ENCODE assay signal across 8 mouse cellular contexts in the genomic region with DNA sequence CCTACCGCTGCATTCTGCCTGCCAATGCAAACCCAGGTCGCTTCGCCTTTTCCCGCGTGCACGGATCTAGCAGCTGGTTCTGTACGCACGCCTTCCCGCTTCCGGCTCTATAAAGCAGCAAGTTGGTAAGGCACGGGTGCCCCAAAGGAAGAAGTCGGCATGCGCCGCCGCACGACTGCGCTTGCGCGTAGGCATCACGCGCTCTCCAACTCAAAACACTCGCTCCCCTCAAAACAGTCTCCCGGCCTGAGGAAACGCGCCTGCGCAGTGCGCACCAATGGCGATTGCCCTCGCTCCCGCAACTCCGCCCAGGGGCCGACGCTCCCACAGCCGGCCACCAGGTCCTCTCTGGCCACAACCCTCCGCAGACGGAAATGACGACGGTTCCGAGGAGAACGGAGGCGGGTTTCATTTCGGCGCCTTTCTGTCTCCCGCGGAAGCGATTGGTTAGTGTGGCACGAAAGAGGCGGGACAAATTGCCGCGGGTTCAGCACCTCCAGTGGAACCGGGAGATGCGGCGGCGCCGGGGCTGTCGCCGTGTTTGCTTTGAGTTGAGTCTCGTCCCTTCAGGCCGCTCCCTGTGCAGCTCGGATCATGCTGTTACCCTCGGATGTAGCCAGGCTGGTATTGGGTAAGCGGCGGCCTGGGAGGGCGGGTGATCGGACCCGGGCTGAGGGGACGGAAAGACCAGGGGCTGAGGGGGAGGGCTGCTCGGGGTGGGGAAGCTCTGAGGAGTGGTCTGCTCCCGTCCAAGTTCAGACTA. TPM values are rescaled to one million over a fixed set of nuclear protein-coding genes. Genes with fewer than 3 reads are reported as not detected.
DNase-seq lines count a peak whose midpoint lies in the region; ATAC-seq lines count a peak whose summit lies in the region.

Atm (minus strand) TSS at position 183 of the 763 bp plus-strand sequence.
Npat (plus strand) TSS at position 490 of the 763 bp plus-strand sequence.

- no peaks in the 10 kb centered on the region for H3K27me3 ChIP-seq in hindbrain, embryonic 14.5 days (ENCODE audit: control insufficient read depth, insufficient read depth, low read length)

- no peaks in the 10 kb centered on the region for H3K9me3 ChIP-seq in hindbrain, embryonic 14.5 days (ENCODE audit: control insufficient read depth, low read length)

- H3K4me2 ChIP-seq in hindbrain, embryonic 14.5 days (replicated peaks): peak within 1 kb of the TSS; percentile 95

- H3K4me3 ChIP-seq in hindbrain, embryonic 14.5 days (replicated peaks; ENCODE audit: low read length): peak within 1 kb of the TSS; percentile 62

- peaks cover 4% of the 10 kb centered on the region; the same call in 1 of the 2 replicates for H3K36me3 ChIP-seq in hindbrain, embryonic 14.5 days (replicated peaks; ENCODE audit: control insufficient read depth, insufficient read depth)

- WGBS in hindbrain, embryonic 14.5 days: under 1% methylated on average over 69 of the region's 69 CpGs

- peaks cover 12% of the 10 kb centered on the region for H3K4me1 ChIP-seq in hindbrain, embryonic 14.5 days (replicated peaks; ENCODE audit: control insufficient read depth, insufficient read depth, low read length)

- H3K27ac ChIP-seq in hindbrain, embryonic 14.5 days: peak within 1 kb of the TSS; percentile 88

- ATAC-seq in hindbrain, embryonic 14.5 days (ENCODE audit: low FRiP score): peak; percentile 100

- peak; percentile 99 for DNase-seq in R1 (ENCODE audit: low read depth, low spot score)
- peak; percentile 99 to 100 for DNase-seq in cerebellum, postnatal 25 days
- DNase-seq in frontal cortex, postnatal 25 days (ENCODE audit: low spot score in 2 of 2): peak; percentile 97 to 99
- peak; percentile 100 for DNase-seq in hindbrain, embryonic 14.5 days (ENCODE audit: low spot score)
- DNase-seq in layer of hippocampus, postnatal 36 days: peak; percentile 100
- DNase-seq in lung, postnatal 36 days: peak; percentile 99
- DNase-seq in retina, postnatal 1 day: peak; percentile 100
- DNase-seq in urinary bladder, adult 18-20 months (ENCODE audit: low spot score in 2 of 2): peak; percentile 93 to 99

- H3K9ac ChIP-seq in hindbrain, embryonic 14.5 days: peak within 1 kb of the TSS; percentile 82

RNA-seq across cellular contexts. Expression of gene Atm, which starts in this region (rescaled TPM):
- 10.2 and 12.9 TPM in 2 replicates for polyA plus RNA-seq in hindbrain, embryonic 14.5 days (2014; fragmentation: Nextera tagmentation; extraction: Ambion mirVana)
- 10 to 100 TPM; 19.7 to 21.7 TPM for total RNA-seq in layer of hippocampus, postnatal 36 days (2021)

RNA-seq across cellular contexts. Expression of gene Npat, which starts in this region (rescaled TPM):
- polyA plus RNA-seq in hindbrain, embryonic 14.5 days (2014; fragmentation: Nextera tagmentation; extraction: Ambion mirVana): 13.8 and 15.3 TPM in 2 replicates
- 10 to 100 TPM; 16.8 to 19.9 TPM for total RNA-seq in layer of hippocampus, postnatal 36 days (2021)

Comparison
In these comparisons a context has a peak if more than half of its experiments do, and no peak if none do; other contexts are left out.
1. Peak in every context shown above with its lines: DNase-seq, ATAC-seq, H3K4me3 ChIP-seq and H3K27ac ChIP-seq.